Mouse (Mus musculus) spleen, adult 2 months (tissue): ENCODE measurements around the gene Col12a1. TPM values are rescaled to one million over a fixed set of nuclear protein-coding genes. Genes with fewer than 3 reads are reported as not detected.

Experiments used
- DNase-seq, 2 experiments: peaks; one replicate each; pipeline versions ENCODE4 v3.0.0 to v3.0.0-alpha.2; 2012 to 2021; ENCODE audit warnings: low spot score in 2 of 2, low read depth in 1 of 2
- H3K27ac ChIP-seq: fragments of 200-500 bp; 2 replicates; pipeline ENCODE4 v1.5.1; 2012; ENCODE audit warnings: low read length, inconsistent platforms; ENCODE audit not compliant: insufficient read depth
- H3K27me3 ChIP-seq: fragments of 200-500 bp; 2 replicates; pipeline ENCODE4 v1.6.1; 2012; ENCODE audit warnings: mild to moderate bottlenecking, moderate library complexity, low read length, inconsistent platforms; ENCODE audit not compliant: control insufficient read depth, insufficient read depth
- H3K36me3 ChIP-seq: fragments of 200-500 bp; 2 replicates; pipeline ENCODE4 v1.6.1; 2012; ENCODE audit warnings: mild to moderate bottlenecking, low read length, inconsistent platforms; ENCODE audit not compliant: control insufficient read depth, insufficient read depth
- H3K4me1 ChIP-seq: fragments of 200-500 bp; 2 replicates; pipeline ENCODE4 v1.6.1; 2011; ENCODE audit warnings: inconsistent platforms; ENCODE audit not compliant: control insufficient read depth, insufficient read depth, insufficient read length
- H3K4me3 ChIP-seq: fragments of 200-500 bp; 2 replicates; pipeline ENCODE4 v1.5.1; 2011; ENCODE audit warnings: mild to moderate bottlenecking, inconsistent platforms; ENCODE audit not compliant: insufficient read depth, insufficient read length; ENCODE audit errors: extremely low read depth
- CTCF ChIP-seq: fragments of 200-500 bp; IDR thresholded peaks from 2 replicates; pipeline ENCODE4 v1.5.1; 2011; ENCODE audit warnings: mild to moderate bottlenecking, inconsistent platforms; ENCODE audit not compliant: insufficient read depth, insufficient read length, insufficient replicate concordance; ENCODE audit errors: extremely low read depth
- POLR2A ChIP-seq: fragments of 200-500 bp; IDR thresholded peaks from 2 replicates; pipeline ENCODE4 v1.6.1; 2011; ENCODE audit warnings: low read depth, low read length, inconsistent platforms
- WGBS: fragments of 180-500 bp; shearing (Covaris S2); methylation state at CpG from one replicate; pipeline ENCODE4 v1.1.7; 2018; 5-methylcytosine and 5-hydroxymethylcytosine counted together
- polyA plus RNA-seq: library from polyadenylated mRNA; depleted of rRNA; stranded (reverse); fragments of >200 nt; gene quantifications from 2 replicates; pipeline ENCODE4 v1.2.3, GENCODE M21; 2012

Gene Col12a1
- polyA plus RNA-seq, 1 experiment: 3.2 TPM

DNA sequence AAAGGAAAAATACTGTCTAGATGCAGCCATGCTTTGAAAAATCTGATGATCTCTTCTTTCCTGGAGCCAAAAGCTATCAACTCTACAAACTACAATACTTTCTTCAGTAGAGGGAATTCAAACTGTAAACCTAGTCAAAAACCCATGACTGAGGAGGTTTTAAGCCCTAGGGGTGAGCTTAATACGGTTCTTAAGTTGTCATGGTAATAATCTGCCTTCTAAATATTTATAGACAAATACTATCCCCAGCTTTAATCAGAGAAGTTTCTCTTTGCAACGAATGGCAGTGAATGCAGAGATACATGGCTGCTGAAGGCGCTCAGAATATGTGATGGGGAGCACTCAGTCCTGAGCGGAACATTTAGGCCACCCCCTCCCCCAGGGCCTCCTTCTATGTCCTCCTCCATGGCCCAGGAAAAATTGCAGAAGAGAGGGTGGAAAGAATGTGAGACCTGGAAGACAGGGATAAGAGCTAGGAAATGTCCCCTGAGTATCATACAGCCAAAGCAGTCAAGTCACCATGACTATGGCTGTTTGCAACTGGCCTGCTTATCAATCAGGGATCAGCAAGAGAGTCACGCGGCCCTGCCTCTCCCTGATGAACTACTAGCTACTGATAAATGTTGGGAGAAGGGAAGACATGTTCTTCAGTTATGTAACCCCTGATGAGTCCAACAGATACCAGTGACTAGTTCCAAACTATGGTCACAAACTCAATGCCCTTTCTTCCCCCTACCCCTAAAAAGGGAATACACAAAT is 99.6 kb downstream of the Col12a1 start:
- H3K4me3 ChIP-seq: no peak overlapping the region
- no peaks in the 10 kb centered on the region for H3K27me3 ChIP-seq
- TF ChIP-seq CTCF (no peak), POLR2A (no peak)
- DNase-seq: no peak
- no peak overlapping the region for H3K27ac ChIP-seq
- H3K36me3 ChIP-seq: no peaks in the 10 kb centered on the region
- 81% methylated on average over 6 of the region's 6 CpGs for WGBS
- no peaks in the 10 kb centered on the region for H3K4me1 ChIP-seq

DNA sequence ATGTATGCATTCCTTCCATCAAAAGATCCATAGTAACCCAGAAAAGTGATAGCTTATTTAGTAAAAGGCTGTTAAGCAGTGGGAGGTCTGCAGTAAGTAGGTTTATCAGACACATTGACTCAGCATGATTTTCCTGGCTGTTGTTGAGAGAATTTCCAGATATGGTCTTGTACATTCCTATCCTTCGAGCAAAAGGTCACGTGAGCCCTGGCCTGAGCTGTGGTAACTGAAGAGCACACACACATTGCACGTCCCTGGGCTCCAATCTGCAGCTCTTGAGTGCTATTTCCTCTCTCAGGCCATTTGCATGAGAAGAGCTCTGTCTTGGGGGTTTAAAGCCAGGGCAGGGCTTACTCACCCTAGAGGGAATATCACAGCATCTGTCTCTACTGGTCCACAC is 101.3 kb downstream of the Col12a1 start:
- Histone ChIP-seq H3K27me3 (no peaks in the 10 kb centered on the region), H3K4me3 (no peak overlapping the region), H3K27ac (no peak overlapping the region), H3K36me3 (no peaks in the 10 kb centered on the region), H3K4me1 (no peaks in the 10 kb centered on the region)
- TF ChIP-seq POLR2A: no peak
- TF ChIP-seq CTCF: no peak
- WGBS: 35% methylated on average over 3 of the region's 3 CpGs
- no peak for DNase-seq

DNA sequence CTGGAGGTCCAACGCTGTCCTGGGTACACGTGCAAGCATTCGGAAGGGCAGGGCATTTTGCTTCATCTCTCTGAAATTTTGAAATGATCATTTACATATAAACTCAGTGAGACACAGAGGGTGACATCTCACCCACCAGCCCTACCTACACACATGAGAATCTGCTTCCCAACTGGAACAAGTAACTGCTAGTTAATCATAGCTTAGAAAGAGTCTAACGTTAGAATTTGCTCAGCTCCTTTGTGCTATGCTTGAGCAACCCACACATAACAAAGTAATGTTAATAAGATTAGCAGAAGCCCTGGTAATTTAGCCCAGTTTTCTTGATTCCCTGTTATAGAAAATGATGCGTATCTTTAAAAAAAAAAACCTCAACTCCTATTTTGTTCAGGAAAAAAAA is 102.6 kb downstream of the Col12a1 start:
- H3K36me3 ChIP-seq: no peaks in the 10 kb centered on the region
- H3K27ac ChIP-seq: no peak overlapping the region
- no peak for TF ChIP-seq POLR2A
- no peak for TF ChIP-seq CTCF
- no peaks in the 10 kb centered on the region for H3K4me1 ChIP-seq
- no peaks in the 10 kb centered on the region for H3K27me3 ChIP-seq
- no peak for DNase-seq
- WGBS: 90% methylated on average over 5 of the region's 5 CpGs
- no peak overlapping the region for H3K4me3 ChIP-seq

DNA sequence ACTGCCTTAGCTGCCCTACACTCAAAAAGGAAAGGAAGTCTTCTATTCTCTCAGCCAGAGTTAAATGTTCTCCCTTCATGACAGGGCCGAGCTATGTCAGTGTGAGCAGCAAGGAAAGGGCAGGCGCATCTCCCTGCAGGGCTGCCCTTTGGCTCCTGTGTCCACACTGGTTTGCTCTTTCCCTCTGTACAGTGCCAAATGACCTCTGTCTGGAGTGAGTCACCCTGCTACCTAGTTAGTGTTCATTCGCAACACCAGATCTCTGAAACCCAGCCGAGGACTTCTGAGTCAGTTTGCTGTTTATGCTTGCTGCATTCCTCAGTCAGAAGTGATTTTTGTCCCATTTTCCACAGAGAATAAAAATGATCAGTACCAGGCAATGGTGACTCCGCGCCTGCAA is 108.3 kb downstream of the Col12a1 start:
- H3K4me3 ChIP-seq: no peak overlapping the region
- no peak for DNase-seq
- 85% methylated on average over 6 of the region's 6 CpGs for WGBS
- no peak overlapping the region; the same call in 1 of the 2 replicates for H3K27ac ChIP-seq
- no peaks in the 10 kb centered on the region for H3K36me3 ChIP-seq
- TF ChIP-seq POLR2A: no peak
- TF ChIP-seq CTCF: no peak
- H3K27me3 ChIP-seq: no peaks in the 10 kb centered on the region
- H3K4me1 ChIP-seq: no peaks in the 10 kb centered on the region

DNA sequence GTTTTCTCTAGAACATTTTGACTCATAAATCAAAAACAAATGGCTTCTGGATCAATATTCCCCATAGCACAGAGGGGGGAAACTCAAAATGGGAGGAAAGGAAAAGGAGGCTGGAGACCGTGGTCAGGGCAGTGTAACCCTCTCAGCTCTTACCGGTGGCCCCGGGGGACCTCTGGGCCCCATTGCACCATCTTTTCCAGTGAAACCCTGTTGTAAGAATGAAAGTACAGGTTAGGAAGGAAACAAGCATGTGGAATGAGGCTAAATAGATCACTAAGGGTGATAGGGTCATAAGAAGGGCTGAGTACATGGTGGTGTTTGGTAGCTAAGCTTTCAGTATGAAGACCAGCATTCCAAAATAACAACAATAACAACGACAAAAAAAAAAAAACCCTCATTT is 109.0 kb downstream of the Col12a1 start:
- H3K4me1 ChIP-seq: no peaks in the 10 kb centered on the region
- WGBS: 81% methylated on average over 4 of the region's 4 CpGs
- no peaks in the 10 kb centered on the region for H3K36me3 ChIP-seq
- no peak overlapping the region for H3K27ac ChIP-seq
- TF ChIP-seq CTCF (no peak), POLR2A (no peak)
- no peaks in the 10 kb centered on the region for H3K27me3 ChIP-seq
- H3K4me3 ChIP-seq: no peak overlapping the region
- no peak for DNase-seq

DNA sequence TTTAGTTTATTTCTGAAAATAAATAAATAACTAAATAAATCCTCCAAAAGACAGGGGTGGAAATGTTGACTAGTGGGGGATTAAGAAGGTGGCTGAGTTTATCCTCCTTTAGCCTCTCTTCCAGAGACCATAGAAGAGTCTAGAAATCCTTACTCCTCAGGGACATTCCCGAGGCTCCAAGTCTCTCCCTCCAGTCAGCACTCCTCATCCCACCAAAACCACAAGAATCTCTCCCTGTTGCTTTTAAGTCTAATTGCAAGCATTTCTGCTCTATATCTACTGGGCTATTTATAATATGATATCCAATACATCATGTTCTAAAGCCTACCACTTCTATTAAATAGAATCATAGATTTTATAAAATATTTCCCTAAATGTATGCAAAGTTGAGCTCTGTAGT is 109.8 kb downstream of the Col12a1 start:
- 68% methylated on average over 1 of the region's 1 CpGs for WGBS
- H3K27ac ChIP-seq: no peak overlapping the region
- no peaks in the 10 kb centered on the region for H3K4me1 ChIP-seq
- no peaks in the 10 kb centered on the region for H3K27me3 ChIP-seq
- no peak for TF ChIP-seq CTCF
- no peak for TF ChIP-seq POLR2A
- H3K36me3 ChIP-seq: no peaks in the 10 kb centered on the region
- no peak overlapping the region for H3K4me3 ChIP-seq
- DNase-seq: no peak

DNA sequence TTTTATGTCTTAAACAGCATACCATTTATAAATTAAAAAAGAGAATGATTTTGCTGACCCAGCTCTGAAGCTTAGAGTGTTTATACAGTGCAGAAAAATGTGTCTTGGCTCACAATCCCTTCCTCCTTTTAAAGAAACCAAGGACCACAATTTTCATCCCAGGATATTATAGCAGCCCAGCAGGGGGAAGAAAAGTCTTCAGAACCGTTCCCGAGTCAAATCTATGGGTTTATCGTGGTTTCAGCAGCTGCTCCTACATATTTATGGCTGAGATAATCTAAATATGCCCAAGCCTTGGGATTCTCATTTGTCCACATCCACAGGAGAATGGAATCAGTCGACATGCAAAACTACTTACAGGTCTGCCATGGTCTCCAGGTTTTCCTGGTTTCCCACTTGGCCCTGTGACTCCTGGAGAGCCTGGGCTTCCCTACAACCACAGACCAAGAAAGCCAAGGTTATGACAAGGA is 110.5 kb downstream of the Col12a1 start:
- DNase-seq: no peak
- H3K27ac ChIP-seq: no peak overlapping the region

More for the DNA sequence above, 110.5 kb downstream of the Col12a1 start:
- Histone ChIP-seq H3K4me3 (no peak overlapping the region), H3K36me3 (no peaks in the 10 kb centered on the region), H3K4me1 (no peaks in the 10 kb centered on the region), H3K27me3 (no peaks in the 10 kb centered on the region)
- WGBS: 74% methylated on average over 4 of the region's 4 CpGs
- no peak for TF ChIP-seq POLR2A
- TF ChIP-seq CTCF: no peak
